Mouse (Mus musculus) fibroblast of lung, adult 2 months (primary cell): Measurements from ENCODE around the gene Dnal4.

Source experiments
- DNase-seq: peaks from one replicate; pipeline ENCODE4 v3.0.0-alpha.2; 2011; ENCODE audit warnings: low read depth

Dnal4 gene

DNA sequence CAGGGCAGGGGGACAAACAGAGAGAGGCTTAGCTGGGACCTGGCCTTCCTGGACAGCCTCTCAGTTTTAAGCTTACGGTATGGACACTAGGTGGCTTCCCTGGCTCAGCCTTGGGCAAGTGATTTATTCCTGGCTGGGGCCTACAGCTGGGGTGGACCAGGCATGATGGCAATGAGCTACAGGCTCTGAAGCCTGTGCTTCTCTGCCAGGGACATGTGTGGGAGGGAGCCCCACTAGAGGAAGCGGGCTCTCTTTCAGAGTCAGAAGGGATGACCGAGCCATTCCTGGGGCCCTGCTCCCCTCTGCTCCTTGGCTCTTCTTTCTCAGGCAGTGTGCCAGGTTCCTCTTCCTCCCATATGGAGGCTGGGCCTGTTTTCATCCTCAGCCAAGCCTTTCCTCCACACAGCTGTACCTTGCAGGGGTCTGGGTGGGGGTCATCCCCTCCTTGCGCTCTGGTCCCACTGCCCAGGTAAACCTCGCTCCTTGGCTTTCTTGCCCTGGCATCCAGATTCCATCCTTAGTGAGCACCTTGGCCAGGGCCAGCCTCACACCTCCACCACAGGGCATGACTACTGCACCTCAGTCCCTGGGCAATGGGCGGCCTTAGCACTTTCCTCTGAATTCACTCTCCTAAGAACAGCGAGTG is 13.9 kb downstream of the Dnal4 start:
- no peak for DNase-seq

DNA sequence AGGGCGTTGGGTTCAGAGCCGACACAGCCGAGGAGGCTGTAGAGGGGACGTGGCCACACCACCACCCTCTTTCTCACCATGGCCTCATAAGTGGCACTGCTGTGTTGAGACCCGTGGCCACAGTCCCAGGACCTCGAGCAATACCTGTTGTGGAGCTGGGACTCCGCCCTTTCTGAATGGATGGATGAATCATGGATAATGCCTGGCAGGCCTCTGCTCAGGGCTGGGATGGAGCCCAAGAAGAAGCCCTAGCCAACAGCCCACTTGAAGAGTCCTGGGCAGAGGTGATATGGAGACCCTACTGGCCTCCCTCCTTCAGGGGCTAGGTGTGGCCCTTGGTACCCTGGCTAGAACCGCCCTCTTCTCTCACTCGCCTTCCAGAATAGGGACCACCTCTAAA is 14.6 kb downstream of the Dnal4 start:
- no peak for DNase-seq

DNA sequence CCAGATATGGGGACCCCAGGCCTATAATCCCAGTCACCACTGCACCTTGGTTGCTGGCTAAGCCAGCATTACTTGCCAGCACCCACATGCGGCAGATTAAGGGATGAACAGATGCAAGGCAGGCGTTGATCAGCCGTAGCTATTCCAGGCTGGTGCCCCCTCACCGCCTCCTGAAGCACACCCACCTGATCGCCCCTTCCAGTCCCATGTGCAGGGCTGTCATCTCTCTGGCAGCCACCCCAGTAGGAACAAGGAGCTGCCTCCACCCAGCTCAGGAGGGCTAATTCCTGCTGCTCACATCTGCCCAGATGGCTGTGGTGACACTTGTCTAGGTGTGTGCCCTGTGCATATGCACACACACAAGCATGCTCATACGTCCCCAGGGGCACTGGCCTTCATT is 16.7 kb downstream of the Dnal4 start:
- no peak for DNase-seq

GRCm38 (mm10) chr15:79757118-79757517 is 20.5 kb downstream of the Dnal4 start:
- no peak for DNase-seq

DNA sequence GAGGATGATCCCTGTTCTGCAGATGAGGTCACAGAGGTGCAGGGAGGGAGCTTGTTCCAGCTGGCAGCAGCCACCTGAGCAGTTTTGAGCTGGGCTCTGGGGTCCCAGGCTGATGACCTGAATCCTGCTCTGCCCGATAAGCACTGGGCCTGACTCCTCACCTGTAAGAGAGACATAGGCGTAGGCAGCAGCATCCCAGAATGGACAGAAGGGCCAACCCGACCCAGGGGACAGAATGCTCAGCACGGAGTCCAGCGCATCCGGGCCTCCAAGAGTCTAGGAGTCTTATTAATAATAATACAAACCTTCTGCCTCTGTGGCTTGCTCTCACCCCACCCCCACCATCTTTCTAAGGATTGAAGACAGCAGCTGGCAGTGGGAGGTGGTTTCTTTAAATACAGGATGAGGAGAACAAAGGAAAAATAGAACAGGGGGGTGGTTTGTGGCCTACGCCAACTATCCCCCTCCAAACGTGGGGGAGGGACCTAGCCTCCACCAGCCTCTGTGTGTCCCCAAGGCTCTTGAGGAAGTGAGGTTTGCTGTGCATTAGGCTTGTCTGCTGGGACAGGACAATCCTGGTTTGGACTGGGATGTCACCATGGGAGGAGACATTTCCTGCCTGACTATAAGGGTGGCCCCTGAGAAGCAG is 21.5 kb downstream of the Dnal4 start:
- no peak for DNase-seq

- no peak for DNase-seq
These were observed 22.5 kb downstream of the Dnal4 start for GRCm38 (mm10) chr15:79755176-79755575.

DNA sequence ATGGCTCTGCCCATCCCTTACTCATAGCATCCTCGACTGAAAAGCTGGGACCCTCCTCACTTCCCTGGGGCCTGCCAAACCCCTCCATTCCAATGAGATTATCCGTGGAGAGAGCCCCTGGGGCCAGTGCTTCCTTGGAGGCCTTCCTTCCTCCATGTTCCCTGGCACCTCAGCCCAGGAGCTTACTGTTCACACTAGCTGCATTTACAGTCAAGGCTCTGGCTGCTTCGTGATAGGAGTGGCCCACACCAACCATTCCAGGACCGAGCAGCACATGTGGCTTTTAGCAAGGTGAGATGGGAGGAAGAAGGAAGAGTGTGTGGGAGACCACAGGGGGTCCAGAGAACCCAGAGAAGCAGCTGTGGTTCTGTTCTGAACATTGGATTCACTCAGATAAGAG is 23.8 kb downstream of the Dnal4 start:
- no peak for DNase-seq

DNA sequence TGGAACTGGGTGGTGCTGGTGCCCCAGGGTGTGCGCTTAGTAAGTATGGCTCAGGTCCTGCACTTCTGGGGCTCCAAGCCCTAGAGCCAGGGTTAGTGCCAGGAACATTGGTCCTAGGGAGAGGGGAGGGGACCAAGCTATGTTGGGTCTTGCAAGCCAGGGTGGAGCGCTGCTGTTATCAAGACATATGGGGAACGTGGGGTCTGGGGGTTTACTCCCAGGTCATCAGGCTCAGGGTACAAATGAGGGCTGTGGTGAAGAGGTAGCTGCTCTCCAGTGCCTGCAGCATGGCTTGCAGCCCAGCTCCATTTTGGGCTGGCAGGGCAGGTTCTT is 24.3 kb downstream of the Dnal4 start:
- DNase-seq, result no peak

DNA sequence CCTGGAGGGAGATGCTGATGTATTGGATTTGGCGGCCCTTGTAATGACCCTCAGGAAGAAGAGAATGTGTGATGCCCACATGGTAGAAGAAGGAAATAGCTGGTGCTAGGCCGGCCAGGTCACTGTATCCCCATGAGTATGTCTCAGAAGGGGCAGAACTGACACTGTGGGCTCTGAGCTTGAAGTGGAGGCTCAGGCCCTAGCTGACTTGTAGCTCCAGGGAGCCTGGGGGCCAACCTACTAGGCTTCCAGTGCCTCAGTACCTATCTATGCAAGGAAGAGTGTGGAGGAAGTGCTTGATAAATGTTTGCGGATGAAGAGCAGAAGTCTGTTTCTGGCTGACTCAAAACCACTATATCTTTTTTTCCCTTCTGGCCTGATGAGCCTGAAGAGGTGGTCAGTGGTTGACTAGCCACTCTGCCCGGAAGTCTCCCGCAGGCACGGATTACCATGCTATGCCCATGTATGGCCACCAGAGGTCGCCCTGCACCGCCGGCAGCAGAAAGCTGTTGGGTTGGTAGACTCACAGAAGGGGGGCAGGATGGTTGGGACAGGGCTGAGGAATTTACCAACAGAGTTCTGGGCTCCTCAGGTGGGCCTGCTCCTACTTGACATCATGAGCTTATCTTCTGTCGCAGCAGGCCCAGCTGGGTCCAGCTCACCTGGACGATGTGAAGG is 24.8 kb downstream of the Dnal4 start:
- DNase-seq, result no peak

DNA sequence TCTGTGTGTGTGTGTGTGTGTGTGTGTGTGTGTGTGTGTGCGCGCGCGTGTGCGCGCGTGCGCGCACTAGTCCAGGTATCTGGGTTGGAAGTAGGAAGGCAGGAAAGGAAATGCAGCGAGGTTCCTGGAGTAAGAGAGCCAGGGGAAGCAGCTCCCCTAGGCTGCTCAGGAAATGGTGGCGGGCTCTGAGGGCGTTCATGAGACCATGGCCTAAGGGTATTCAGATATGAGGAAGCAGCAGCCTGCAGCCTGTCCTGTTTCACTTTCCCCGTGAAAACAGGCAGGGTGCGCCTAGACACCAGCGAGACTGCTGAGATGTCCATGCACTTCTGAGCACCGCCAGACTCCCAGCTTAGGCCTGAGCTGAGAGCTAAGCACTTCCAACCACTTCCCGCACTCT is 25.9 kb downstream of the Dnal4 start:
- DNase-seq, result no peak

DNA sequence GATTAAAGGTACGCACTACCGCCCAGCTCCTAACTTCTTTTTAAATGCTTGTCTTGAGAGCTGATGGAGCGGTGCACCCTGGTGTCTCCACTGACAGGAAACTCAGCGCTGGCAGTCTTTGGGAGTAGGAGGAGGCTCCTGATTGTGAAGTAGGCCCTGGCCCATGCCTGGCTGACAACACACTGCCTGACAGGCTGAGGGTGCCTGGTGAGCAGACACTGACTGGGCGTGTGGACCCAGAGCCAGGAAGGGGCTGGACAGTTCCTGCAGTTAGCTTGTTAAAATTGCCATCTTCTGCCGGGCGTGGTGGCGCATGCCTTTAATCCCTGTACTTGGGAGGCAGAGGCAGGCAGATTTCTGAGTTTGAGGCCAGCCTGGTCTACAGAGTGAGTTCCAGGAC is 27.4 kb downstream of the Dnal4 start:
- no peak for DNase-seq

GRCm38 (mm10) chr15:79749162-79749561 is 28.5 kb downstream of the Dnal4 start:
- DNase-seq, result no peak

GRCm38 (mm10) chr15:79747998-79748397 is 29.7 kb downstream of the Dnal4 start:
- DNase-seq, result no peak

GRCm38 (mm10) chr15:79745883-79746282 is 31.8 kb downstream of the Dnal4 start:
- no peak for DNase-seq

DNA sequence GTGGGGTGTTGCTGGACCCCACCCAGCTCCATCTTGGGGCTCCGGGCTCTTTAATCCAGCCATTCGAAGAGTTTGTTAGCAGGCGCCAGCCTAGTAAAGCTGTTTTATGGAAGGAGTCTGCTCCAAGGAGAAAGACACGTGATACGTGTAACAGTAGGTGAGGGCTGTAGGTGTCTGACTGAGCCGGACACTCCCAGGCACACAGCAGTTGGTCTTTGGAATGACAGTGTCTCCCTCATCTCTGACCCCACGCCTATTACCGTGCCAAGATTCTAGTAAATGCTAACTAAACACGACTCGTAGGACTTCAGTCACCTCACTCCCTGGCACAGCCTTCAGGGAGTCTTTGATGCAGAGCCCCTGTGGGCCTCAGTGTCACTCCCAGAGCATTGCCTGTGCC is 32.3 kb downstream of the Dnal4 start:
- no peak for DNase-seq

DNA sequence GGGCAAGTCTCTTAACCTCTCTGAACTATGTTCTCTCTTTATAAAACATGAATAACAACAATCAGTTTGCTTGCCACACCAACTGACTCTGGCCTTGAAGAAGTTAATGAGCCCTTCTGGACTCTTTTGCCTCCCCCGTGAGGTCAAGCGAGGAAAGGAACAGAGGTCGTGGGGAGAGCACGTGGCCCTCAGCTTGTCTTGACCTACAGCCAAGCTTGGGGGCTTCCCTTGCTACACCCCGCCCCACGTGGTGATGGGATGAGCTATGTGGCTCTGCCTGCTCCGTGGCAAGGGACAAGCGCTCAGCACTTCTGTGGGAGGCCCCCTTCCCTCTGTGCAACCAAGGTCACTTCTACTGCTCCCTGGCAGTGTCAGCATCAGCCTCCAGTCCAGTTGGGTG is 32.9 kb downstream of the Dnal4 start:
- no peak for DNase-seq

- no peak for DNase-seq
These were observed 33.6 kb downstream of the Dnal4 start for GRCm38 (mm10) chr15:79744001-79744400.

- DNase-seq, result no peak
These were observed 35.0 kb downstream of the Dnal4 start for GRCm38 (mm10) chr15:79742706-79743023.

DNA sequence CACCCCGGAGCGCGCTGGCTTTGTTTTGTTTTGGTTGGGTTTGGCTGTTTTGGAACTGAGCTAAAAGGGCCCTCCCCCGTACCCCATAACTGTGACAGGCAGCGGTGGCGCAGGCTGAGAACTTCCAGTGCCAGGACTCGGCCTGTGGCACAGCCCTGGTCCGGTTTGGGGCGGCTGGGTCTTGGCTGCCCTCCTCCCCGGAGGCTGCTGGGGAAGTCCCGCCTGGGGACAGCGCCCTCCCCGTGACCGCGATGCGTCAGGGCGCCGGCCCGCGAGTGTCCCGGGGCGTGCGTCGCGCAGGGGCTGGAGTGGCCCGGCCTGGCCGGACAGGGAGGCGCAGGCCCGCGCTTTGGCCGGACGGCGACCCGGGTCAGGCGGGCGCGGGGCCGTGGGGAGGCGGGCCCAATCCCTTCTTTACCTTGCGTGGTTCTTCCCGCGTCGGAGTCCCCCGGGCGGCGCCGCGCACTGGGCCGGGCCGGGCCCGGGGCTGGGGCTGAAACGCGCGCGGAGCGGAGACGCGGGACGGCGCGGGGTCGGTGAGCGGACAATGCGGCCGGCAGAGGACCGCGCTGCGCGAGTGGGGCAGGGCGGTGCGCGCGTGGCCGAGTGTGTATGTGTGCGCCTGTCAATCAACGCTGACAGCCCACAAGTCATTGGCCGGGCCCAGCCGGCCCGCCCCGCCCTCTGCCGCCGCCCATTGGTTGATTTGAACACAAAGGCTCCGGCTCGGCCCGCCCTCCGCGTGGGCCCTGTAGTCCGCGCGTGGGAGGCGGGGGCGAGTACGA is 35.5 kb downstream of the Dnal4 start, which contains the start of gene Sun2:
TSS of gene Sun2 (minus strand) at position 616 of the 785 bp plus-strand sequence.
- peak; percentile 51 for DNase-seq

DNA sequence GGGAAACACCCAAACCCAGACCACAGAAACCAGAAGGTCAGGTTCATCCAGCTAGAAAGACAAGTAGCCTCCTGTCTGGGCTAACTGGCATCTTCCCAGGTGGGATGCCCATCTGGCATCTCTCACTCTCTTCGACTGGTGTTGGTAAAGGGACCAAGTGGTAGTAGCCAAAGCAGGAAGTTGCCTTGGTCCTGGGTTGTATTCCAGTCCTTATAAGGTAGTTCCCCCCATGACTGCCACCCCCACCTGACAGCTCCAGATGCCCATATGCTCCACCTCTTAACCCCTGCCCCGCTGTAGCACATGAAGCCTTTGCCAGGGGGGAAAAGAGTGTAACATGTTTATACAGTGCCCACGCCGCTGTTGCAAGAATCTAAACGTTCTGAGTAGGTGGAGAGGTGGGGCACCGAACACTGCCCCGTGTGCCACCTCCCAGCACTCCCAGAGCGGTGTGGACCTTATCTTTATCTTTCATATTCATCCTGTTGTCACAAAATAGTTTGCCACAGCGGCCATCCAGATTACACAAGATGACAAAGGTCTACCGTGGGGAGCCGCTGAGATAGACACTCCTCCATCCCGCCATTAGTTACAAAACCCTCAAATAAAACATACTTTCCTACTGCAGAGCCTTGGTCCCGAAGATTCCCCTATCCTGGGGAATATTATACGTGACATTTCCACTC is 36.3 kb downstream of the Dnal4 start:
- peak; percentile 52 for DNase-seq

DNA sequence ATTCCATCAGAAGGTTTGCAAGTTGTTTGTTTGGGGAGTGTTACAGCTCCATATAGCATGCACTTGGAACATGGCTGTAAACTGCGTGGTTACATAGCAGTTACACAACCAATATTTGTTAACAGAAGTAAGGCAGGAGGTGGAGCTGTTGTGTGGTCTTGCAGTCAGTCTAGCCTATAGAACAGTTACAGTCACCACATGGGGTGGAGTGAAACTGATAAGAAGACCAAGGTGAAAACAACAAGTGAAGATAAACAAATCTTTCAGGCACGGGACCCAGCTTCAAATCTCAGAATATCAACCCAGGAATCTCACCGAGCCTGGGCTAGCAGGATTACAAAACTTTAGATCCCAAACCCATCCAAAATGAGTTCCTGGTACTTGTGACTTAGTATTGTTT is 36.9 kb downstream of the Dnal4 start:
- DNase-seq, result no peak

DNA sequence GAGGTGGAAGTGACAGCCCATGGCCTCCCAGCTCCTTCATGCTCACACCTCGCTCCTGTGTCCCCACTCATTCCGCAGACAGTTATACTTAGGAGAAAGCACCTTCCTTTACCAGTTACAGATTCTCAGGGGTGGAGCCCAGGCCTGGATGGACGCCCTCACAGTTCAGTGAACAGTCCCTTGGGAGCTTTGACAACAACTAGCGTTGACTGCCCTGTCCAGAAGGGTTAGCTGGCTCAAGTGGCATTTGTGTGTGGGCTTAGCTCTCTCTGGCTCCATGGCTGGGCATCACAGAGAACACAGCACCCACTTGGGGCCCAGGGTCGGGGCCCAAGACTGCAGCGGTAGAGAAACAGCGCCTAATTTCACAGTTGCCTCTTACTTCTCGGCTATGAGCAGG is 43.3 kb downstream of the Dnal4 start:
- DNase-seq, result no peak
